Mouse (Mus musculus) megakaryocyte, embryonic 14.5 days (primary cell): Measurements from ENCODE around the gene Kcnk4. TPM values are rescaled to one million over a fixed set of nuclear protein-coding genes. Genes with fewer than 3 reads are reported as not detected.
"Not testable (repeated sequence)": the region's sequence is repeated elsewhere in the genome, so short reads cannot be mapped to it uniquely, and the experiment has no call there.

Experiments used
- H3K27me3 ChIP-seq: replicated peaks from 2 replicates; pipeline ENCODE3; 2012; ENCODE audit warnings: inconsistent platforms
- H3K36me3 ChIP-seq: replicated peaks from 2 replicates; pipeline ENCODE3; 2012; ENCODE audit warnings: low read length, inconsistent platforms, mixed read lengths
- H3K4me1 ChIP-seq: 2 replicates; pipeline ENCODE4 v1.6.1; 2012; ENCODE audit warnings: inconsistent platforms
- H3K4me3 ChIP-seq: replicated peaks from 2 replicates; pipeline ENCODE3; 2012; ENCODE audit warnings: moderate library complexity, mild to moderate bottlenecking, inconsistent platforms
- H3K9me3 ChIP-seq: 2 replicates; pipeline ENCODE4 v1.6.1; 2012; ENCODE audit warnings: inconsistent platforms
- FLI1 ChIP-seq: IDR thresholded peaks from 2 replicates; pipeline ENCODE4 v1.6.1; 2012; ENCODE audit warnings: low read length, inconsistent platforms, mixed read lengths
- GATA1 ChIP-seq: IDR thresholded peaks from 3 replicates; pipeline ENCODE4 v1.6.1; 2012; ENCODE audit warnings: mixed read lengths, low read length, inconsistent platforms, borderline replicate concordance
- polyA plus RNA-seq: library from polyadenylated mRNA; stranded (reverse); fragments of >175 nt; gene quantifications from 2 replicates; pipeline ENCODE4 v1.2.3, GENCODE M21; 2012; ENCODE audit warnings: low replicate concordance; ENCODE audit not compliant: insufficient read depth

Kcnk4 gene
- polyA plus RNA-seq, 1 experiment = 0.08 TPM

- TF ChIP-seq GATA1 (no peak), FLI1 (no peak)
- Histone ChIP-seq H3K36me3 (peaks cover 75% of the 10 kb centered on the region), H3K4me1 (peaks cover 76% of the 10 kb centered on the region)
Observed at GRCm38 (mm10) chr19:6909021-6909420, 25.3 kb downstream of the Kcnk4 start.

GRCm38 (mm10) chr19:6907811-6908540, 26.3 kb downstream of the Kcnk4 start:
- Histone ChIP-seq H3K9me3 (no peaks in the 10 kb centered on the region), H3K4me3 (peak overlapping the region; percentile 99), H3K4me1 (peaks cover 68% of the 10 kb centered on the region), H3K36me3 (peaks cover 71% of the 10 kb centered on the region), H3K27me3 (no peaks in the 10 kb centered on the region)
- no peak for TF ChIP-seq FLI1

More at GRCm38 (mm10) chr19:6909021-6909420, 25.3 kb downstream of the Kcnk4 start:
- H3K27me3 ChIP-seq = no peaks in the 10 kb centered on the region
- peak overlapping the region; percentile 99 for H3K4me3 ChIP-seq
- no peaks in the 10 kb centered on the region for H3K9me3 ChIP-seq

- Histone ChIP-seq H3K27me3 (no peaks in the 10 kb centered on the region), H3K4me3 (peak overlapping the region; percentile 99), H3K9me3 (no peaks in the 10 kb centered on the region), H3K36me3 (peaks cover 64% of the 10 kb centered on the region), H3K4me1 (peaks cover 68% of the 10 kb centered on the region)
- TF ChIP-seq FLI1 (no peak), GATA1 (no peak)
Observed at GRCm38 (mm10) chr19:6907094-6907493, 27.2 kb downstream of the Kcnk4 start.

GRCm38 (mm10) chr19:6906199-6906598, 28.1 kb downstream of the Kcnk4 start:
- Histone ChIP-seq H3K4me1 (peaks cover 68% of the 10 kb centered on the region), H3K9me3 (peaks cover 2% of the 10 kb centered on the region), H3K36me3 (peaks cover 61% of the 10 kb centered on the region), H3K4me3 (no peak overlapping the region), H3K27me3 (no peaks in the 10 kb centered on the region)
- TF ChIP-seq GATA1 (no peak), FLI1 (no peak)

- no peak overlapping the region for H3K4me3 ChIP-seq
- H3K9me3 ChIP-seq = peaks cover 5% of the 10 kb centered on the region
- H3K27me3 ChIP-seq = no peaks in the 10 kb centered on the region
- TF ChIP-seq FLI1 (no peak), GATA1 (no peak)
- peaks cover 66% of the 10 kb centered on the region for H3K4me1 ChIP-seq
- H3K36me3 ChIP-seq = peaks cover 61% of the 10 kb centered on the region
Observed at GRCm38 (mm10) chr19:6905498-6906159, 28.7 kb downstream of the Kcnk4 start.

GRCm38 (mm10) chr19:6904846-6905245, 29.5 kb downstream of the Kcnk4 start:
- Histone ChIP-seq H3K36me3 (peaks cover 63% of the 10 kb centered on the region), H3K4me1 (peaks cover 62% of the 10 kb centered on the region)

GRCm38 (mm10) chr19:6903031-6903430, 31.3 kb downstream of the Kcnk4 start:
- Histone ChIP-seq H3K9me3 (peaks cover 19% of the 10 kb centered on the region), H3K4me3 (no peak overlapping the region), H3K4me1 (peaks cover 57% of the 10 kb centered on the region), H3K27me3 (peaks cover 3% of the 10 kb centered on the region), H3K36me3 (peaks cover 60% of the 10 kb centered on the region)
- TF ChIP-seq GATA1 (no peak), FLI1 (no peak)

More at GRCm38 (mm10) chr19:6904846-6905245, 29.5 kb downstream of the Kcnk4 start:
- TF ChIP-seq GATA1 (no peak), FLI1 (no peak)
- Histone ChIP-seq H3K9me3 (peaks cover 12% of the 10 kb centered on the region), H3K27me3 (no peaks in the 10 kb centered on the region), H3K4me3 (no peak overlapping the region)

GRCm38 (mm10) chr19:6899641-6900040, 34.7 kb downstream of the Kcnk4 start:
- Histone ChIP-seq H3K9me3 (peaks cover 36% of the 10 kb centered on the region), H3K27me3 (peaks cover 3% of the 10 kb centered on the region), H3K4me1 (peaks cover 25% of the 10 kb centered on the region), H3K36me3 (peaks cover 26% of the 10 kb centered on the region), H3K4me3 (no peak overlapping the region)
- TF ChIP-seq FLI1 = no peak
- no peak for TF ChIP-seq GATA1

GRCm38 (mm10) chr19:6895608-6896305, 38.6 kb downstream of the Kcnk4 start:
- not testable (repeated sequence) for H3K27me3 ChIP-seq, H3K4me3 ChIP-seq, H3K36me3 ChIP-seq
- Histone ChIP-seq H3K4me1 (peaks cover 12% of the 10 kb centered on the region), H3K9me3 (peaks cover 31% of the 10 kb centered on the region)
